Mouse (Mus musculus): ENCODE data around the gene Fam185a. TPM values are rescaled to one million over a fixed set of nuclear protein-coding genes. Genes with fewer than 3 reads are reported as not detected.

Fam185a gene
- polyA plus RNA-seq, 1 experiment: 1.9 TPM

DNA sequence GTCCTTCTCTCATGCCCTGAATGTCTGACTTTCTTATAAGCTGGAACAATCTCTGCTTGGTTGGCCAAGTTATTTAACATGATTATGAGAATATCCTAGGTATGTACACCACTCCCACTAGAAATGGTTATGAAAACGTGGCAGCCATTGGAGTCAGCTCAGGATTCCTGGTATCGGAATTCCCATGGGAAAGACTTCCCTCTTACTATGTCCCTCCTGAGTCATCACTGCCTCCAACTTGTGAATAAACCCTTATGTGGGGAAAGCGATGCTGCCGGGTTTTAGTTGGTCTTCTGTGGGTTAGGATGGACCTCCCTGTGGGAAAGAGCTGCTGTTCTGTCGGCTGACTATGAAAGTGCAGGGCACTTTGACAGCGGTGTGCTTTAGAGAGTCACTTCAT, 56.8 kb downstream of the Fam185a start:
- no peak for TF ChIP-seq SRF (IDR thresholded peaks at IDR 0.05; ENCODE audit: control insufficient read depth, insufficient read length, low read depth)
- TF ChIP-seq MYOD1 (IDR thresholded peaks at IDR 0.05; ENCODE audit: control insufficient read depth in 1 of 3, insufficient read length in 2 of 3, low read depth in 2 of 3): no peak
- TF ChIP-seq POLR2A (IDR thresholded peaks at IDR 0.05; ENCODE audit: insufficient read length, low read depth): no peak
- no peak for TF ChIP-seq POLR2AphosphoS2 (IDR thresholded peaks at IDR 0.05; ENCODE audit: insufficient read length, low read depth)
- TF ChIP-seq REST (IDR thresholded peaks at IDR 0.05; ENCODE audit: insufficient read depth, insufficient read length): no peak
- no peak for TF ChIP-seq USF1 (IDR thresholded peaks at IDR 0.05; ENCODE audit: low read depth)
- no peak for TF ChIP-seq CEBPB (IDR thresholded peaks at IDR 0.05; ENCODE audit: insufficient read depth, poor library complexity, severe bottlenecking)
- TF ChIP-seq MAX (IDR thresholded peaks at IDR 0.05; ENCODE audit: low read depth): no peak
- no peak for TF ChIP-seq MYOG (IDR thresholded peaks at IDR 0.05; ENCODE audit: control insufficient read depth in 1 of 3, insufficient read depth in 1 of 3, insufficient read length in 2 of 3, low read depth in 2 of 3)
- TF ChIP-seq TCF12 (IDR thresholded peaks at IDR 0.05; ENCODE audit: insufficient read depth, poor library complexity, severe bottlenecking): no peak
- TF ChIP-seq E2F4 (IDR thresholded peaks at IDR 0.05; ENCODE audit: insufficient read depth): no peak
- TF ChIP-seq TCF3 (IDR thresholded peaks at IDR 0.05; ENCODE audit: insufficient read length, low read depth): no peak
- no peaks in the 10 kb centered on the region for H3K27me3 ChIP-seq (ENCODE audit: control insufficient read depth, insufficient read depth, insufficient read length)
- H3K4me2 ChIP-seq (ENCODE audit: low read depth): peak overlapping the region; percentile 46
- no peaks in the 10 kb centered on the region for H3K36me3 ChIP-seq (ENCODE audit: control insufficient read depth, insufficient read depth)
- no peaks in the 10 kb centered on the region for H3K79me2 ChIP-seq (ENCODE audit: control insufficient read depth, insufficient read depth)
- no peak overlapping the region for H3K4me3 ChIP-seq
- H3ac ChIP-seq (ENCODE audit: control insufficient read depth, insufficient read length): no peak overlapping the region

DNA sequence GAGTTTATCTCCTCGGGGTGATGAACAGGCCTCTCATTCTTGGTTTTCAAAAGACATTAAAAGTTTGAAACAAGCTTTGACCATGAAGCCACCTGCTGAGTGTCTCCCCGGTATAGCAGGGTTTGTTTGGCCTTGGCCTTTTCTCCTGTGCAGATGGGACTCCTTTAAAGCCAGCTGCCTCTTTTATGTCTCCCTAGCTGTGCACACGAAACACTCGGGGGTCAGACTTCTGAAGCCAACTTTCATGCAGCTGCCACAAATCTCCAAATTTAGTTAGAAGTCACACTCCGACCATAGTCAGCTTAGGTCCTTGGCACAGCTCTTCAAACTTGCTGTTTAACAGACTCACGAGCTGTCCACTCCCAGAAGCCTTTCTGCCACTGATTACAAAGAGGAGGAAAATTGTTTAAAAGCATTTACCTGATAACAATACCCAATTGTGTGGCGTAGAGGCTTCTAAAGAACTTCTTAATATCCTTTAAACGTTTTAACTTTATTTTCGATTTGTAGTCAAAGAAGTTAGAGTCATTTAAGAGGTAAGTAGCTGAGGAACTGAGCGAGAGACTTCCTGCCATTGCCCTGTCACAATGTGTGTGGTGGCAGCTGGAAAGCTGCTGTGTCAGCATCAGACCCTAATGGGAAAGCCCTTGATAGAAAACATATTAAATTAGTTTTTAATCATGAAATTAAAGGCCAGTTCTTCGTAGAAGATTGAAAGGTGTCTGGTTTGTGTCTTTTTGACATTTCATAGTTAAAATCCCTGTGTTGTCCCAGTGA, 57.9 kb downstream of the Fam185a start:
- Histone ChIP-seq H3ac (ENCODE audit: control insufficient read depth, insufficient read length) (no peak overlapping the region), H3K27me3 (ENCODE audit: control insufficient read depth, insufficient read depth, insufficient read length) (no peaks in the 10 kb centered on the region), H3K4me2 (ENCODE audit: low read depth) (no peak overlapping the region), H3K4me3 (no peak overlapping the region), H3K79me2 (ENCODE audit: control insufficient read depth, insufficient read depth) (no peaks in the 10 kb centered on the region), H3K36me3 (ENCODE audit: control insufficient read depth, insufficient read depth) (no peaks in the 10 kb centered on the region)
- TF ChIP-seq SRF (IDR thresholded peaks at IDR 0.05; ENCODE audit: control insufficient read depth, insufficient read length, low read depth): no peak
- no peak for TF ChIP-seq POLR2AphosphoS2 (IDR thresholded peaks at IDR 0.05; ENCODE audit: insufficient read length, low read depth)
- TF ChIP-seq MYOD1 (IDR thresholded peaks at IDR 0.05; ENCODE audit: control insufficient read depth in 1 of 3, insufficient read length in 2 of 3, low read depth in 2 of 3): peak in 1 of 3 experiments; percentile 23
- no peak for TF ChIP-seq MYOG (IDR thresholded peaks at IDR 0.05; ENCODE audit: control insufficient read depth in 1 of 3, insufficient read depth in 1 of 3, insufficient read length in 2 of 3, low read depth in 2 of 3)

DNA sequence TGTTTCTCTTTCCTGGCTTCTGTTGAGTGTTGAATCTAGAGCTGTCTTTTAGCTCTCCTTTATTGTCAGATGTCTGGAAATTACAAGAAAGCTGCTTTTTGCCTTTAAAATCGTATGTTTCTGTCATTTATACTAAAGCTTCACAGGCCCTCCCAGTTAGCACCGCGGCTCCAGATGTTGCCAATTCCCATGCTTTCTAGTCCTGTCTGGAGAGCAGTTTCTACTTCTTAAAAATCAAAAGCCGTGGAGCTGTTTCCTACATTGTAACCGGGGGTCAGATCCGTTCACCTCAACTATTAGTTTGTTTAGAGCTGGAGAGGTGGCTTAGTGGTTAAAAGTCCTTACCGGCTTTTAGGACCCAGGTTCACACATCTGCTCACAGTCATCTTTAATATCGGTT, 58.5 kb downstream of the Fam185a start:
- H3K27me3 ChIP-seq (ENCODE audit: control insufficient read depth, insufficient read depth, insufficient read length): no peaks in the 10 kb centered on the region
- H3K36me3 ChIP-seq (ENCODE audit: control insufficient read depth, insufficient read depth): no peaks in the 10 kb centered on the region
- no peaks in the 10 kb centered on the region for H3K79me2 ChIP-seq (ENCODE audit: control insufficient read depth, insufficient read depth)
- no peak overlapping the region for H3ac ChIP-seq (ENCODE audit: control insufficient read depth, insufficient read length)
- TF ChIP-seq REST (IDR thresholded peaks at IDR 0.05; ENCODE audit: insufficient read depth, insufficient read length): no peak
- no peak for TF ChIP-seq POLR2AphosphoS2 (IDR thresholded peaks at IDR 0.05; ENCODE audit: insufficient read length, low read depth)
- TF ChIP-seq E2F4 (IDR thresholded peaks at IDR 0.05; ENCODE audit: insufficient read depth): no peak
- TF ChIP-seq POLR2A (IDR thresholded peaks at IDR 0.05; ENCODE audit: insufficient read length, low read depth): no peak
- no peak for TF ChIP-seq MAX (IDR thresholded peaks at IDR 0.05; ENCODE audit: low read depth)
- TF ChIP-seq CEBPB (IDR thresholded peaks at IDR 0.05; ENCODE audit: insufficient read depth, poor library complexity, severe bottlenecking): no peak
- no peak for TF ChIP-seq TCF12 (IDR thresholded peaks at IDR 0.05; ENCODE audit: insufficient read depth, poor library complexity, severe bottlenecking)
- no peak for TF ChIP-seq USF1 (IDR thresholded peaks at IDR 0.05; ENCODE audit: low read depth)
- TF ChIP-seq SRF (IDR thresholded peaks at IDR 0.05; ENCODE audit: control insufficient read depth, insufficient read length, low read depth): no peak
- TF ChIP-seq MYOG (IDR thresholded peaks at IDR 0.05; ENCODE audit: control insufficient read depth in 1 of 3, insufficient read depth in 1 of 3, insufficient read length in 2 of 3, low read depth in 2 of 3): no peak
- no peak for TF ChIP-seq MYOD1 (IDR thresholded peaks at IDR 0.05; ENCODE audit: control insufficient read depth in 1 of 3, insufficient read length in 2 of 3, low read depth in 2 of 3)
- TF ChIP-seq TCF3 (IDR thresholded peaks at IDR 0.05; ENCODE audit: insufficient read length, low read depth): no peak
- no peak overlapping the region for H3K4me2 ChIP-seq (ENCODE audit: low read depth)
- H3K4me3 ChIP-seq: no peak overlapping the region

- no peak overlapping the region for H3K4me2 ChIP-seq (ENCODE audit: low read depth)
- TF ChIP-seq USF1 (IDR thresholded peaks at IDR 0.05; ENCODE audit: low read depth) (no peak), MYOG (IDR thresholded peaks at IDR 0.05; ENCODE audit: control insufficient read depth in 1 of 3, insufficient read depth in 1 of 3, insufficient read length in 2 of 3, low read depth in 2 of 3) (no peak), POLR2A (IDR thresholded peaks at IDR 0.05; ENCODE audit: insufficient read length, low read depth) (no peak), POLR2AphosphoS2 (IDR thresholded peaks at IDR 0.05; ENCODE audit: insufficient read length, low read depth) (no peak), E2F4 (IDR thresholded peaks at IDR 0.05; ENCODE audit: insufficient read depth) (no peak), MYOD1 (IDR thresholded peaks at IDR 0.05; ENCODE audit: control insufficient read depth in 1 of 3, insufficient read length in 2 of 3, low read depth in 2 of 3) (no peak), SRF (IDR thresholded peaks at IDR 0.05; ENCODE audit: control insufficient read depth, insufficient read length, low read depth) (no peak), TCF3 (IDR thresholded peaks at IDR 0.05; ENCODE audit: insufficient read length, low read depth) (no peak), MAX (IDR thresholded peaks at IDR 0.05; ENCODE audit: low read depth) (no peak), TCF12 (IDR thresholded peaks at IDR 0.05; ENCODE audit: insufficient read depth, poor library complexity, severe bottlenecking) (no peak), REST (IDR thresholded peaks at IDR 0.05; ENCODE audit: insufficient read depth, insufficient read length) (no peak), CEBPB (IDR thresholded peaks at IDR 0.05; ENCODE audit: insufficient read depth, poor library complexity, severe bottlenecking) (no peak)
- H3K79me2 ChIP-seq (ENCODE audit: control insufficient read depth, insufficient read depth): no peaks in the 10 kb centered on the region
- H3ac ChIP-seq (ENCODE audit: control insufficient read depth, insufficient read length): no peak overlapping the region
- H3K4me3 ChIP-seq: no peak overlapping the region
- H3K36me3 ChIP-seq (ENCODE audit: control insufficient read depth, insufficient read depth): no peaks in the 10 kb centered on the region
- H3K27me3 ChIP-seq (ENCODE audit: control insufficient read depth, insufficient read depth, insufficient read length): no peaks in the 10 kb centered on the region
These were observed 60.6 kb downstream of the Fam185a start for GRCm38 (mm10) chr5:21485197-21485829.

All from myocyte (in vitro differentiated cells).